Mouse (Mus musculus): ENCODE results near the gene Ptprn2. TPM values are rescaled to one million over a fixed set of nuclear protein-coding genes. Genes with fewer than 3 reads are reported as not detected.

Gene Ptprn2
- polyA plus RNA-seq, 1 experiment from 2014 or later, result 3.5 TPM

DNA sequence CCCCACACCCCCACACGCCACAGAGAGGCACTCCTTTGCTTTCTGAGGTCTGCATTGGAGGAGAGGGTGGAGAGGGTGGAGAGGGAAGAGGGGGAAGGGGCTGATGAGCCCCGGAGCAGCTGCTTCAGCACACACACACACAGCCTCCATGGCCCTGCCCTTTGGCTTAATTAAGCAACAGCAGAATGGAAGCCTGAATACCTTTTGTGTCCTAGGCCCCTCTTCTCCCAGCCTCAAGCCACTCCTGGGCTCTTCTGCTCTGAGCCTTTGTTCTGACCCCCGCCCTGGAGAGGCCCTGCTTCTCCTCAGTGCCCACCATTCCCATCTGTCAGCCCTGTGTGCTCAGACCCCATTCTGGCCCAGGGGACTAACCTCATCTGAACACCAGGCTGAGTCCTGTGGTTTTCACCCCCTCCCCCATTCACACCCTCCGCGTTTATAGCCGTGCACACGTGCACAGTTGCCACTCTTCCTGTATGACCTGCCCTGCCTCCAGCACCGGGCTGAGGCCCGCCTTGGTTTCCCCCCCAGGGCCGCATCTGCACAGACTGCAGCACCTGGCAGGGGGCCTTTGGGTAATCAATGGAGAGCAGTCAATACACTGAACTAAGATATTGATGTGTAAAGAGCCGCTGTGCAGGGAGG, 687.5 kb downstream of the Ptprn2 start:
- 0 out of 2 replicates have a peak, but pooled peaks have one; percentile 25 for ATAC-seq (ENCODE audit: insufficient read depth, low FRiP score)
- Histone ChIP-seq H3K9me3 (replicated peaks; ENCODE audit: control insufficient read depth, low read length) (no peaks in the 10 kb centered on the region), H3K4me2 (ENCODE audit: low read depth, low read length) (no peak overlapping the region), H3K27me3 (ENCODE audit: control insufficient read depth, insufficient read depth, low read length) (no peaks in the 10 kb centered on the region), H3K4me1 (ENCODE audit: control insufficient read depth, insufficient read depth, low read length) (0 out of 2 replicates have a peak, but pooled peaks cover 2% of the 10 kb centered on the region), H3K36me3 (ENCODE audit: control insufficient read depth, insufficient read depth, low read length) (no peaks in the 10 kb centered on the region), H3K27ac (ENCODE audit: low read length) (no peak overlapping the region), H3K9ac (ENCODE audit: low read length) (no peak overlapping the region), H3K4me3 (replicated peaks; ENCODE audit: low read length) (no peak overlapping the region)
- WGBS, result 38% methylated on average over 11 of the region's 11 CpGs

DNA sequence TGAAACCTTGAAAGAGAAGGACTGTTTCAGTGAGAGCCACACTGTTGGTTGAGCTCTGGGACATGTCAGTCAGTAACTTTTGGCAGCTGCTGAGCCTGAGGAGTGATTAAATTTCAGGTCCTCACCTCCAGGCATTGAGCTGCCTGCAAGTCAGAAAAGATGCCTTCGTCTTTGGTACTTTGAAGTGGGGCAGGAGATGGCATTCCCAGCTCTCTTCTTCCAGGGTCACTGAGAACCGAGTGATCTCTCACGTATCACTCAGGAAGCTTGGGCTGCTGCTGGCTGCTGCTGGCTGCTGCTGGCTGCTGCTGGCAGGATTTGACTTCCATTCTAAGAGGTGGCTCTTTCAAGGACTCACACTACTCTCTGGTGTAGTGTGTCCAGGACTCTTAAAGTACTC, 688.7 kb downstream of the Ptprn2 start:
- 0 out of 2 replicates have a peak, but pooled peaks cover 2% of the 10 kb centered on the region for H3K4me1 ChIP-seq (ENCODE audit: control insufficient read depth, insufficient read depth, low read length)
- H3K27ac ChIP-seq (ENCODE audit: low read length), result no peak overlapping the region
- H3K4me2 ChIP-seq (ENCODE audit: low read depth, low read length), result no peak overlapping the region
- H3K4me3 ChIP-seq (replicated peaks; ENCODE audit: low read length), result no peak overlapping the region
- no peaks in the 10 kb centered on the region for H3K27me3 ChIP-seq (ENCODE audit: control insufficient read depth, insufficient read depth, low read length)
- WGBS, result 49% methylated on average over 3 of the region's 3 CpGs
- no peak for ATAC-seq (ENCODE audit: insufficient read depth, low FRiP score)
- H3K9ac ChIP-seq (ENCODE audit: low read length), result no peak overlapping the region
- no peaks in the 10 kb centered on the region for H3K9me3 ChIP-seq (replicated peaks; ENCODE audit: control insufficient read depth, low read length)
- no peaks in the 10 kb centered on the region for H3K36me3 ChIP-seq (ENCODE audit: control insufficient read depth, insufficient read depth, low read length)

DNA sequence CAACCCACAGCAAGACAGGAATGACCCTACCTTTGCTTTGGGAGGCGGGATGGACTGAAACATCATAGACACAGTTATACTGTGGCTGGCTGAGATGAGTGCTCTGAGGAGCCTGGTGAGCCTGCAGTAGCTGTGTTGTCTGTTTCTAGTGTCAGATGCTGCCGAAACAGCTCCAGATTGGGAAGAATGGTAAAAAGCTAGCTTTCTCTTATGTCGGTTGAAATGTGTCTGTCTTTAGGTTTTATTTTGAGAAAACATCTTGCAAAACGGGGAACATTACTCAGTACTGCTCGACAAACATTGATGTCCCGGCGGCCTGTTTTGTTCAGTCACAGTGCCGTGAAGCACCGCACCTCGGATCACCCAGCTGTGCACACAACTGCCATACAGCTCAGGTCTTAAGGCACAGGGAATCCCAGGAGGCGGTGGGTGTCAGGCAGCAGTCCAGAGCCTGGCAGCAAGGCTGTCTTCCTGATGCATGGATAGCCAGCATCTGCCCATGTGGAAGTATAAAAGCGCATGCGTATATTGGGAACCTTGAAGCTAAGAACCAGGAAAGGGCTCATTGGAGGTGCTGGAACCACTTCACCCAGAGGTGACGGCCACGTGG, 689.7 kb downstream of the Ptprn2 start:
- Histone ChIP-seq H3K4me2 (ENCODE audit: low read depth, low read length) (no peak overlapping the region), H3K9ac (ENCODE audit: low read length) (no peak overlapping the region), H3K4me1 (ENCODE audit: control insufficient read depth, insufficient read depth, low read length) (0 out of 2 replicates have a peak, but pooled peaks cover 2% of the 10 kb centered on the region), H3K36me3 (ENCODE audit: control insufficient read depth, insufficient read depth, low read length) (no peaks in the 10 kb centered on the region), H3K9me3 (replicated peaks; ENCODE audit: control insufficient read depth, low read length) (no peaks in the 10 kb centered on the region), H3K27ac (ENCODE audit: low read length) (no peak overlapping the region), H3K4me3 (replicated peaks; ENCODE audit: low read length) (no peak overlapping the region), H3K27me3 (ENCODE audit: control insufficient read depth, insufficient read depth, low read length) (no peaks in the 10 kb centered on the region)
- ATAC-seq (ENCODE audit: insufficient read depth, low FRiP score), result no peak
- 79% methylated on average over 15 of the region's 15 CpGs for WGBS

DNA sequence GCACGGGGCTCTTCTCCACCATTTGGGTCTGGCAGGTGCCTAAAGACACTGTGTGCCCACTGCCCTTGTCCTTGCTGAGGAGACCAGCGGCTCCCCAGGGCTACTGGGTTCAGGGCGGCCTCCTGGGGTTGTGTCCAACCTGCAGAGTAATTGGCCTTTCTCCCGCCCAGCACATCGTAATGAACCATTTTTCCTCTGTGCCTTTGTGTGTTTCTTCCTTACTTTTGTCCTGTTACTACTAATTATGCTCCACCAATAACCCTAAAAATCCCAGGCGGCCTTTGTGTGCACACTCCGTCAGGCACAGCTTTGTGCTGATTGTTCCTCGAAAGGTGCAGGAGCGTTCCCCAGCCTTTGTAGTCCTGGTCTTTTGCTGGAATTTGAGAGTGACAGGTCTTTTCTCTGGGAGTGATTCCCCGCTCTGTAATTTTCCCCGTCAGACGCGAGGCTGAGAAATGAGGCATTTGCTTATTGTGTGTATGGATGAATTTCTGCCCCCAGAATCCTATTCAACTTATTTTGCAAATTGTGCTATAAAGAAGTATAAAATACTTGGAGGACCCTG, 690.8 kb downstream of the Ptprn2 start:
- no peak for ATAC-seq (ENCODE audit: insufficient read depth, low FRiP score)
- WGBS, result 80% methylated on average over 13 of the region's 13 CpGs

DNA sequence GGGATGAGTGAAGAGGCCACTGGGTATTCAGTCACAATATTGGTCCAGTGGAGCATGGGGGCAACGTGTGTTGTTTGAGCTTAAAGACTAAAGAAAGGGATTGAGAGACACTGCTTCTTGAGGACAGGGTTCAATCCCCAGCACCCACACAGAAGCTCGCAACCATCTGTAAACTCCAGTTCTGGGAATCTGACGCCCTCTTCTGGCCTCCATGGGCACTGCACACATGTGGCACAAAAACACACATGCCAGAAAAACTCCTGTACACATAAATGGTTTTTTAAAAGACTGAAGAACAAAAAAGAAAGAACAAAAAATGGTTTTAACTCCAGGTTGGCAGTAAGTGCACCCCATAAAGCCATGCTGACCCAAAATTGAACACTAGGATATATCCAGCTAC, 701.6 kb downstream of the Ptprn2 start:
- H3K4me1 ChIP-seq (ENCODE audit: control insufficient read depth, insufficient read depth, low read length), result no peaks in the 10 kb centered on the region
- WGBS, result 77% methylated on average over 3 of the region's 3 CpGs
- no peak overlapping the region for H3K4me3 ChIP-seq (replicated peaks; ENCODE audit: low read length)
- H3K36me3 ChIP-seq (ENCODE audit: control insufficient read depth, insufficient read depth, low read length), result no peaks in the 10 kb centered on the region
- no peak overlapping the region for H3K27ac ChIP-seq (ENCODE audit: low read length)
- no peaks in the 10 kb centered on the region for H3K9me3 ChIP-seq (replicated peaks; ENCODE audit: control insufficient read depth, low read length)
- no peak overlapping the region for H3K9ac ChIP-seq (ENCODE audit: low read length)
- ATAC-seq (ENCODE audit: insufficient read depth, low FRiP score), result no peak
- no peak overlapping the region for H3K4me2 ChIP-seq (ENCODE audit: low read depth, low read length)
- H3K27me3 ChIP-seq (ENCODE audit: control insufficient read depth, insufficient read depth, low read length), result no peaks in the 10 kb centered on the region

More for the DNA sequence above, 690.8 kb downstream of the Ptprn2 start:
- Histone ChIP-seq H3K36me3 (ENCODE audit: control insufficient read depth, insufficient read depth, low read length) (no peaks in the 10 kb centered on the region), H3K9ac (ENCODE audit: low read length) (no peak overlapping the region), H3K4me2 (ENCODE audit: low read depth, low read length) (no peak overlapping the region), H3K27me3 (ENCODE audit: control insufficient read depth, insufficient read depth, low read length) (no peaks in the 10 kb centered on the region), H3K27ac (ENCODE audit: low read length) (no peak overlapping the region), H3K4me1 (ENCODE audit: control insufficient read depth, insufficient read depth, low read length) (0 out of 2 replicates have a peak, but pooled peaks cover 2% of the 10 kb centered on the region), H3K9me3 (replicated peaks; ENCODE audit: control insufficient read depth, low read length) (no peaks in the 10 kb centered on the region), H3K4me3 (replicated peaks; ENCODE audit: low read length) (no peak overlapping the region)

- Histone ChIP-seq H3K36me3 (ENCODE audit: control insufficient read depth, insufficient read depth, low read length) (no peaks in the 10 kb centered on the region), H3K4me1 (ENCODE audit: control insufficient read depth, insufficient read depth, low read length) (no peaks in the 10 kb centered on the region), H3K27me3 (ENCODE audit: control insufficient read depth, insufficient read depth, low read length) (no peaks in the 10 kb centered on the region), H3K4me3 (replicated peaks; ENCODE audit: low read length) (no peak overlapping the region), H3K4me2 (ENCODE audit: low read depth, low read length) (no peak overlapping the region), H3K27ac (ENCODE audit: low read length) (no peak overlapping the region), H3K9me3 (replicated peaks; ENCODE audit: control insufficient read depth, low read length) (no peaks in the 10 kb centered on the region), H3K9ac (ENCODE audit: low read length) (no peak overlapping the region)
- 83% methylated on average over 4 of the region's 4 CpGs for WGBS
- no peak for ATAC-seq (ENCODE audit: insufficient read depth, low FRiP score)
Measured at GRCm38 (mm10) chr12:117192001-117192400, 706.5 kb downstream of the Ptprn2 start.

GRCm38 (mm10) chr12:117196721-117197425, 711.4 kb downstream of the Ptprn2 start:
- 16% methylated on average over 12 of the region's 12 CpGs for WGBS
- no peaks in the 10 kb centered on the region for H3K36me3 ChIP-seq (ENCODE audit: control insufficient read depth, insufficient read depth, low read length)
- no peak overlapping the region for H3K27ac ChIP-seq (ENCODE audit: low read length)
- no peak overlapping the region for H3K4me2 ChIP-seq (ENCODE audit: low read depth, low read length)
- H3K9ac ChIP-seq (ENCODE audit: low read length), result no peak overlapping the region
- ATAC-seq (ENCODE audit: insufficient read depth, low FRiP score), result no peak
- no peaks in the 10 kb centered on the region for H3K9me3 ChIP-seq (replicated peaks; ENCODE audit: control insufficient read depth, low read length)
- H3K4me1 ChIP-seq (ENCODE audit: control insufficient read depth, insufficient read depth, low read length), result peaks cover 7% of the 10 kb centered on the region; the same call in 1 of the 2 replicates
- no peaks in the 10 kb centered on the region for H3K27me3 ChIP-seq (ENCODE audit: control insufficient read depth, insufficient read depth, low read length)
- no peak overlapping the region for H3K4me3 ChIP-seq (replicated peaks; ENCODE audit: low read length)

GRCm38 (mm10) chr12:117198093-117198492, 712.6 kb downstream of the Ptprn2 start:
- Histone ChIP-seq H3K4me3 (replicated peaks; ENCODE audit: low read length) (no peak overlapping the region), H3K9ac (ENCODE audit: low read length) (no peak overlapping the region), H3K36me3 (ENCODE audit: control insufficient read depth, insufficient read depth, low read length) (no peaks in the 10 kb centered on the region), H3K4me2 (ENCODE audit: low read depth, low read length) (no peak overlapping the region), H3K4me1 (ENCODE audit: control insufficient read depth, insufficient read depth, low read length) (peaks cover 10% of the 10 kb centered on the region; the same call in 1 of the 2 replicates), H3K27ac (ENCODE audit: low read length) (no peak overlapping the region), H3K9me3 (replicated peaks; ENCODE audit: control insufficient read depth, low read length) (no peaks in the 10 kb centered on the region), H3K27me3 (ENCODE audit: control insufficient read depth, insufficient read depth, low read length) (no peaks in the 10 kb centered on the region)
- WGBS, result 87% methylated on average over 8 of the region's 8 CpGs
- ATAC-seq (ENCODE audit: insufficient read depth, low FRiP score), result no peak

DNA sequence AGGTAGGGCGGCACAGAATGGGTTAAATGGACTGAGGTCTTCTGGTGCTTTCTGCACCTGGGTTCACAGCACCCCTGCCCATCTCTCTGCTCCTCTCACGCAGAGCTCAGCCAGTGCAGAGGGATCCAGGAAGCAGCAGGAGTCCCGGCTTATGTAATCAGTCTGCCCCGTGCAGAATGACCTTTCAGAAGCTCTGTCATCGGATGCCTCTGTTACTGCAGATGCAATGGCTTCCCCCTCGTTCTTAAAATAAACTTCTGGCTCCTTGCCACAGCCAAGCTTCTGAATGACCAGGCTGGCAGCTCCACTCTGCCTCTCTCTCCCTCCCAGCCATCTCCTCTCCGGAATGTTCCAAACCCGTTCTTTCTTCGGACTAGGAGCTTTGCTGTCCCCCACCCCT, 714.6 kb downstream of the Ptprn2 start:
- Histone ChIP-seq H3K9me3 (replicated peaks; ENCODE audit: control insufficient read depth, low read length) (no peaks in the 10 kb centered on the region), H3K4me2 (ENCODE audit: low read depth, low read length) (peak overlapping the region; percentile 11; the same call in 1 of the 2 replicates), H3K27me3 (ENCODE audit: control insufficient read depth, insufficient read depth, low read length) (no peaks in the 10 kb centered on the region), H3K4me1 (ENCODE audit: control insufficient read depth, insufficient read depth, low read length) (peaks cover 10% of the 10 kb centered on the region; the same call in 1 of the 2 replicates), H3K36me3 (ENCODE audit: control insufficient read depth, insufficient read depth, low read length) (no peaks in the 10 kb centered on the region), H3K9ac (ENCODE audit: low read length) (no peak overlapping the region), H3K4me3 (replicated peaks; ENCODE audit: low read length) (no peak overlapping the region), H3K27ac (ENCODE audit: low read length) (no peak overlapping the region)
- peak; percentile 80; the same call in 1 of the 2 replicates for ATAC-seq (ENCODE audit: insufficient read depth, low FRiP score)
- 9% methylated on average over 9 of the region's 9 CpGs for WGBS
